Mouse (Mus musculus) embryonic facial prominence, embryonic 13.5 days (tissue): ENCODE data around the gene Eml1. TPM values are rescaled to one million over a fixed set of nuclear protein-coding genes. Genes with fewer than 3 reads are reported as not detected.
"Not testable (repeated sequence)": the region's sequence is repeated elsewhere in the genome, so short reads cannot be mapped to it uniquely, and the experiment has no call there.

Experiments used
- ATAC-seq: fragments of 200-750 bp; cut with Nextera tagmentation; 2 replicates; pipeline ENCODE4 v1.8.0; 2017; ENCODE audit warnings: low read depth; ENCODE audit not compliant: insufficient number of reproducible peaks, insufficient read depth, low FRiP score, low TSS enrichment
- H3K27ac ChIP-seq: fragments of 300-500 bp; sonication (generic); 2 replicates; pipeline ENCODE4 v1.5.1; 2015; ENCODE audit warnings: moderate library complexity, mild to moderate bottlenecking, inconsistent platforms
- H3K27me3 ChIP-seq: fragments of 300-500 bp; sonication (generic); 2 replicates; pipeline ENCODE4 v1.6.1; 2015; ENCODE audit warnings: mild to moderate bottlenecking, inconsistent platforms
- H3K36me3 ChIP-seq: fragments of 300-500 bp; sonication (generic); 2 replicates; pipeline ENCODE4 v1.6.1; 2015; ENCODE audit warnings: mild to moderate bottlenecking, inconsistent platforms
- H3K4me1 ChIP-seq: fragments of 300-500 bp; sonication (generic); 2 replicates; pipeline ENCODE4 v1.6.1; 2015; ENCODE audit warnings: inconsistent platforms
- H3K4me2 ChIP-seq: fragments of 300-500 bp; sonication (generic); 2 replicates; pipeline ENCODE4 v1.6.1; 2015; ENCODE audit warnings: moderate library complexity, mild to moderate bottlenecking, inconsistent platforms
- H3K4me3 ChIP-seq: fragments of 300-500 bp; sonication (generic); 2 replicates; pipeline ENCODE4 v1.5.1; 2015; ENCODE audit warnings: mild to moderate bottlenecking, inconsistent platforms
- H3K9ac ChIP-seq: fragments of 300-500 bp; sonication (generic); 2 replicates; pipeline ENCODE4 v1.6.1; 2015; ENCODE audit warnings: mild to moderate bottlenecking, inconsistent platforms
- H3K9me3 ChIP-seq: fragments of 300-500 bp; sonication (generic); 2 replicates; pipeline ENCODE4 v1.6.1; 2016; ENCODE audit warnings: inconsistent platforms
- WGBS: fragments of 180-500 bp; shearing (Covaris S2); methylation state at CpG from one replicate; pipeline ENCODE4 v1.1.7; 2015; ENCODE audit warnings: mixed read lengths; 5-methylcytosine and 5-hydroxymethylcytosine counted together
- polyA plus RNA-seq: library from polyadenylated mRNA; unstranded; fragments of >200 nt; fragmentation: Nextera tagmentation; extraction: Ambion mirVana; gene quantifications from 2 replicates; pipeline ENCODE4 v1.2.1, GENCODE M21; 2015

The Eml1 gene
- polyA plus RNA-seq, 1 experiment from 2014 or later, result 46.3 TPM

DNA sequence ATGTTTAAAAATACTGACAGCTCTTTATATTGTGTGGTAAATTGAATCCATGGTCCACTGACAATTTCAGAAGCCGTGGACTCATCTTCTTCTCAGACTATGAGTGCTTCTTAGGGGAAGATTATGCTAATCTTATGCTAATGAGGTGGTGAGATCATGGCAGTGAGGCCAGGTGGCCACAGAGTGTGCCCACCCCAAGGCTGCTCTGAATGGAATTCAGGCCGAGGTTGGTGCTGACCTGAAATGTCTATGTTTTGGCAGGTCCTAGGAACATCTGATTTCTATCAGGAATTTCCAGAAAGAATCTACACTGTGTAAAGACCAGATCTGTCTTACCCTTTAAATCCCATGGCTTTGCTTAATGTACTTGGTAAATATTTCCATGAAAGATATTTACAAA, 119.0 kb downstream of the Eml1 start:
- 35% methylated on average over 2 of the region's 2 CpGs for WGBS
- Histone ChIP-seq H3K4me2 (no peak overlapping the region), H3K36me3 (no peaks in the 10 kb centered on the region), H3K4me3 (no peak overlapping the region), H3K9me3 (no peaks in the 10 kb centered on the region), H3K9ac (no peak overlapping the region), H3K4me1 (peaks cover 27% of the 10 kb centered on the region), H3K27me3 (no peaks in the 10 kb centered on the region), H3K27ac (0 out of 2 replicates have a peak overlapping the region, but pooled peaks have one; percentile 30)
- no peak for ATAC-seq

DNA sequence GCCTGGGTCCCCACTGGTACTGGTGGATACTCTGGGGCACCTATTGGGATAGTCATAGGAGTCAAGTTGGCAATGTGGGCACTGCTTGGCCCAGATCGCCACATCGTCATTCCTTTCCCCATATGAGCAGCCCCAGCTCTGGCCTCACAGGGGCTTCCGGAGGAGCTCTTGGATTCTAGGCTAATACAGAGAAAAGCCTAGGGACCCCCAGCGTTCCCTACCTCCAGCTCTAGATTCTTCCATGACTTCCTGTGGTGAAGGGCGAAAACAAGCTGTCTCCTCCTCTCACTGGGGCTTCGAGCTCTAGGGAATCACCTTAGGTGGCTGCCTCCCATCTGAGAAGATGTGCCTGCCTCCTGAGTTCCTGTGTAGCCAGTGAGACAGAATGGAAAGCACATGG, 119.6 kb downstream of the Eml1 start:
- H3K4me3 ChIP-seq, result no peak overlapping the region
- H3K27ac ChIP-seq, result peak overlapping the region; percentile 44; the same call in 1 of the 2 replicates
- no peak overlapping the region for H3K4me2 ChIP-seq
- H3K4me1 ChIP-seq, result peaks cover 29% of the 10 kb centered on the region
- no peak for ATAC-seq
- H3K27me3 ChIP-seq, result no peaks in the 10 kb centered on the region
- 75% methylated on average over 6 of the region's 6 CpGs for WGBS
- H3K36me3 ChIP-seq, result no peaks in the 10 kb centered on the region
- no peaks in the 10 kb centered on the region for H3K9me3 ChIP-seq
- H3K9ac ChIP-seq, result no peak overlapping the region

DNA sequence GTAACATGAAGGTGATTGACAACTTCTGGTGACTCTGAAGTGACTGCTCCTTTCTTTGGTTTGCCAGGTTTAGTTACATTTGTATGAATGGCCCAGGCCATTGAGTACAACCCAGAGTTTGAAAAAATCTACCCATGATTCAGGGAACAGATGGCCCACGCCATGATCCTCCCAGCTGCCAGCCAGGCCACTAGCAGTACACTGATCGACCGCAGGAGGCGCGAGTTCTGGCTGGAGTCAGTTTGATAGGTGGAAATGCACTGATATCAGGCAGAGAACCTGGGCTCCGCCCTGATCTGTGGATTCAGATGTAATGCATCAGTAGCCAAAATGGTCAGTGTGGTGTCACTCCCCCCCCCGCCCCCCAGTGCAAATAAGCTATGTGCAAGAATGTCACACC, 120.2 kb downstream of the Eml1 start:
- WGBS, result 56% methylated on average over 7 of the region's 7 CpGs
- ATAC-seq, result no peak
- Histone ChIP-seq H3K27ac (no peak overlapping the region), H3K36me3 (no peaks in the 10 kb centered on the region), H3K9ac (no peak overlapping the region), H3K4me1 (peaks cover 32% of the 10 kb centered on the region), H3K9me3 (no peaks in the 10 kb centered on the region), H3K4me3 (no peak overlapping the region), H3K4me2 (no peak overlapping the region), H3K27me3 (no peaks in the 10 kb centered on the region)

DNA sequence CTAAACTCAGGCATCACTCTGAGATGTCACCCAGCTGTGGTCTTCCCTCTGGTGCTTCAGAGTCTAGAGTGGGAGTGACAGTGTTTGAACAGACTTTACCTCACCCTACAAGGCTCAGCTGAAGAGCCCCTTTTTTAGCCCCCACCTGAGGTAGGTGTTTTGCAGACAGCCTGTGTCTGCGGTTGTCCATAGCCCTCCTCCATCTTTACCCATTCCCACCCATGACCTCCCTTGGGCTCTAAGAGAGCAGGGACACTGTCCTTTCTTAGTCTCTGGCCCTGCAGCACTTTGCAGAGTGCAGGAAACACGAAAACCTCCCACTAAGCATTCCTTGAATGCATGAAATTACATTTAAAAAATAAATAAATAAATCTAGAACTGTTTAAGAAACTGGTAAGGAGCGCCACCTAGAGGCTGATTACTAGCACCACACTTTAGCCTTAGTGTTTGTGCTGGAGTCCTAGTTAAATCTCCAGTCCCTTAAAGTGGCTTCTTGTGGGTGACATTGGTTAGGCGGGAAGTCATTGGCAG, 123.3 kb downstream of the Eml1 start:
- 14% methylated on average over 4 of the region's 4 CpGs for WGBS
- Histone ChIP-seq H3K36me3 (no peaks in the 10 kb centered on the region), H3K9me3 (no peaks in the 10 kb centered on the region), H3K4me3 (no peak overlapping the region), H3K4me1 (peaks cover 30% of the 10 kb centered on the region), H3K4me2 (0 out of 2 replicates have a peak overlapping the region, but pooled peaks have one; percentile 19), H3K9ac (no peak overlapping the region), H3K27me3 (no peaks in the 10 kb centered on the region), H3K27ac (no peak overlapping the region)
- no peak for ATAC-seq

DNA sequence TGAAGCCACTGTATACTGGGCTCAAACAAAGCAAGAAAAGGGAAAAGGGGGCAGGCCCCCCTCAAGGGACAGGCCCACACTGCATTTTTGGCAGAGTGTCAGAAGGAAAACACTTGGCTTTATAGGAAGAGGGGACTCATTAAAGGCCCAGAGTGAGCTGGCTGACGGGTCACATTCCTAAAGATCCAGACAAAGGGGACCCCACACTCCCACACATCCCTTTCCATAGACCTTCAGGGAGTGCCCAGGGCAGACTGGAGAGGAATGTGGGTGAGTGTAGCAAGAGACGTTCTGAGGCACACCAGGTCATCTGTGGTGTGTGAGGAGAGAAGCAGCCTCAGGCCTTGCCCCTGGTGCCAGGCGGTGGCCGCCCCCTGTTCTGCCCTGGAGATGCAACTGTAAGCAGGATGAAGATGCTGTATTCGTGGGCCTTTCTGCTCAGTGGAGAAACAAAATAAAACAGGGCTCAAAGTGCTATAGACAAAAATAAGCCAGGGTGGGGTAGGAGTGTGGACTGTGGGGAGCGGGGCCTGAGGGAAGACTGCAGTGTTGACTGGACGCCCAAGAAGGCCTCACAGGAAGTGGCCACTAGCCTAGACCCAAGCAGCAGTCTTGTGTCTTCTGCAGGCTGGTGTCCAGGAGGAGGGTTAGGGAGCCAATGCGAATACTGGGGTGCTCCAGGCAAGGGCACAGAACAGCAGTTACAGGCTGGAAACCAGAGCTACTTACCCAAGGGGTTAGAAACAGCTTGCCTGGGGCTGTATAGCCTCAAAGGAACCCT, 124.9 kb downstream of the Eml1 start:
- H3K9me3 ChIP-seq, result no peaks in the 10 kb centered on the region
- H3K4me3 ChIP-seq, result no peak overlapping the region
- 66% methylated on average over 8 of the region's 8 CpGs for WGBS
- peaks cover 18% of the 10 kb centered on the region for H3K4me1 ChIP-seq
- H3K9ac ChIP-seq, result no peak overlapping the region
- H3K27me3 ChIP-seq, result no peaks in the 10 kb centered on the region
- no peak for ATAC-seq
- H3K27ac ChIP-seq, result no peak overlapping the region
- H3K36me3 ChIP-seq, result no peaks in the 10 kb centered on the region
- H3K4me2 ChIP-seq, result no peak overlapping the region

DNA sequence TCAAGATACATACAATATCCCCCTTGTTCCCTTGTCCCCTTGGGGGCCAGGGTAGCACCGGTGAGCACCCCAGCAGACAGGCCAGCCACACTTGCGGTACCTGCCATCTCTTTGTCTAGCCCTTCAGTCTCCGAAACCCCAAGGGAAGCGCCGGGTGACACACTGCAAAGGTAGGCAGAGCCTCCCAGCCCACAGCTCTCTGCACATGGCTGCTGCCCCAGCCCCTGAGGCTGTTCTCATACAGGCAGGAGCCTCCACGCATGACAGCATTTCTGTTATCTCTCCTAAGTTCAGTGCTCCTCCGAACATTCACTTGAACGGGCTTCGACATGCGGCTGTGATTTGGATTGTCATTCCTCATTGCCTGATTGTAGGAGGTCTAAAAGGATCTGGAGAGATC, 132.3 kb downstream of the Eml1 start:
- Histone ChIP-seq H3K27me3 (no peaks in the 10 kb centered on the region), H3K9me3 (no peaks in the 10 kb centered on the region), H3K4me2 (no peak overlapping the region), H3K4me1 (no peaks in the 10 kb centered on the region), H3K4me3 (no peak overlapping the region), H3K36me3 (no peaks in the 10 kb centered on the region), H3K27ac (no peak overlapping the region), H3K9ac (no peak overlapping the region)
- WGBS, result 52% methylated on average over 10 of the region's 10 CpGs
- no peak for ATAC-seq

DNA sequence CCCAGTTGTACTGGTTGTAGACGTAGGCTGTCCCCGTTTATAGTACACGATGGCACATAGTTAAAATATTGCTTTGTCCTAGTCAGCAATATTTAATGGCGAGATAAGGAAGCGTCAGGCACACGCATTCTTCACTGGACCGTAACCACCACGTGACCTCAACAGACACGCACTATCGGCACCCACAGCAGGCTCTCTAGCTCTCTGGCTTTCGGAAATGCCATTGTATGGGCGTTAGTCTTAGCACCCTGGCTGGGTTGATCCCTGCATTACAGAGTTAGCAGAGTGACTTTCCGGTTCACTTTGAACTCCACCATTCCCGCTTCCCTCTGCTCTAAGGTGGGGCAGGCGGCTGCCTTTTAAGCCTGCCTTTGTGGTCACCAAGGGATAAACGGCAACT, 132.8 kb downstream of the Eml1 start:
- Histone ChIP-seq H3K4me3 (no peak overlapping the region), H3K9me3 (no peaks in the 10 kb centered on the region), H3K36me3 (no peaks in the 10 kb centered on the region), H3K4me1 (no peaks in the 10 kb centered on the region), H3K9ac (no peak overlapping the region), H3K27ac (no peak overlapping the region), H3K4me2 (no peak overlapping the region), H3K27me3 (no peaks in the 10 kb centered on the region)
- ATAC-seq, result no peak
- WGBS, result 74% methylated on average over 16 of the region's 16 CpGs

DNA sequence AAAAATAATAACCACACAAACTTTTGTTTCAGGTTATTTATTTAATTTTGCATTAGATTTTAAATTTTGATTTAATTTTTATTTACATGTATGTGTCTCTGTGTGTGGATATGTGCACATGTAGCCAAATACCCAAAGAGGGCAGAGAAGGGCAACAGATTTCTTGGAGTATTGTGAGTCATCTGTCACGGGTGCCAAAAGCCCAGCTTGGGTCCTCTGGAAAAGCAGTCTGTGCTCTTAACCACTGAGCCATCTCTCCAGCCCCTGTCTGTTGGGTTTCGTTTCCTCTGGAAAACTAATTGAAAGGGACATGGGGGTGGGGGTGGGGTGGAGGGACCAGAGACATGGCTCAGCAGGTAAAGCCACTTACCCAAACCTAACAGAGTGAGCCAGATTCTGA, 135.1 kb downstream of the Eml1 start:
- H3K27me3 ChIP-seq, result no peaks in the 10 kb centered on the region

DNA sequence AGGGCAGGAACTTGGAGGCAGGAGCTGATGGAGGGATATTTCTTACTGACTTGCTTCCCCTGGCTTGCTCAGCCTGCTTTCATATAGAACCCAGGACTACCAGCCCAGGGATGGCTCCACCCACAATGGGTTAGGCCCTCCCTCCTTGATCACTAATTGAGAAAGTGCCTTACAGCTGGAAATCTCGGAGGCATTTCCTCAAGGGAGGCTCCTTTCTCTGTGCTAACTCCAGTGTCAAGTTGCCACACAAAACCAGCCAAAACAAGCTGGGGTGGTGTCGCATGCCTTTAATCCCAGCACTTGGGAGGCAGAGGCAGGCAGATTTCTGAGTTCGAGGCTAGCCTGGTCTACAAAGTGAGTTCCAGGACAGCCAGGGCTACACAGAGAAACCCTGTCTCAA, 136.3 kb downstream of the Eml1 start:
- not testable (repeated sequence) for H3K4me2 ChIP-seq, H3K9ac ChIP-seq, H3K27ac ChIP-seq, H3K36me3 ChIP-seq, H3K4me1 ChIP-seq, H3K27me3 ChIP-seq, ATAC-seq, H3K4me3 ChIP-seq, H3K9me3 ChIP-seq
- 66% methylated on average over 3 of the region's 3 CpGs for WGBS

More for the DNA sequence above, 135.1 kb downstream of the Eml1 start:
- H3K4me2 ChIP-seq, result no peak overlapping the region
- no peak overlapping the region for H3K9ac ChIP-seq
- no peaks in the 10 kb centered on the region for H3K9me3 ChIP-seq
- H3K27ac ChIP-seq, result no peak overlapping the region
- no peak for ATAC-seq
- H3K4me3 ChIP-seq, result no peak overlapping the region
- 74% methylated on average over 2 of the region's 2 CpGs for WGBS
- H3K4me1 ChIP-seq, result 0 out of 2 replicates have a peak, but pooled peaks cover 3% of the 10 kb centered on the region
- H3K36me3 ChIP-seq, result no peaks in the 10 kb centered on the region

DNA sequence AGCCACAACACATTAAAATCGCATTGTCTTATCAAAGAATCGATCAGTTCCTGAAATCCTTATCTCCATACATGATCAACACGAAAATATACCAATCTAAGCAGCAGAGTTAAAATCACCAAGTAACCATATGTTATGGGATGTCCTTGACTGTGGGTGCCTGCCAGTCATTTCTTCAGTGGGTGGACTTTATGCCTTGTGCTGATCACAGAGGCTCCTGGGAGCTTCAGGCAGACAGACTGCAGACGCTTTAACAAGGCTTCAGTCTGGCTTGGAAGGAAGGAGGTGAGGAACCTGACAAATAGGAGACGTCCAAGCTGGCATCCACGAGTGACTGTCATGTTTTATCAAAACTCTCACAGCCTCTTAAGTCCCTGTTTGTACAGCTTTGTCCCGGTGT, 139.8 kb downstream of the Eml1 start:
- Histone ChIP-seq H3K27me3 (no peaks in the 10 kb centered on the region), H3K9ac (no peak overlapping the region), H3K4me3 (no peak overlapping the region), H3K4me2 (no peak overlapping the region), H3K4me1 (0 out of 2 replicates have a peak, but pooled peaks cover 4% of the 10 kb centered on the region), H3K9me3 (no peaks in the 10 kb centered on the region), H3K36me3 (peaks cover 16% of the 10 kb centered on the region), H3K27ac (no peak overlapping the region)
- 63% methylated on average over 7 of the region's 7 CpGs for WGBS
- ATAC-seq, result no peak

DNA sequence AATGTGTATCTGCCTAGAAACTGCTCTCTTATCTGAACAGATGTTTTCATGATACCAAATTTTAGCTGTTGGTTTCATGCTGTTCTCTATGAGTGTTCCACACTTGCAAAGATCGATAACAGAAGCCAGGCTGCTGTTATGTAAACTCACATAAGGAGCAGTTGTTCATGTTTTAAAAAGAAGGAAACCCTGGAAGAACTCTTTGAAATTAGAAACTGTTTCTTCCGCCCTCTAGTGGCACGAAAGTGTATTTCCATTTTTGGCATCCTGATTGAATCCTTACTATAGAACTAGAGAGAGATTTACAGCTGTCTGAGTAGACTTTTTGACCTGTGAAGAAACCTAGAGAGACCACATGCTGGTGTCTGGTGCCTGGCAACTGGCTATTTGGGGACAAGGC, 140.3 kb downstream of the Eml1 start:
- no peak overlapping the region for H3K27ac ChIP-seq
- WGBS, result 4% methylated on average over 3 of the region's 3 CpGs
- ATAC-seq, result no peak
- H3K4me2 ChIP-seq, result no peak overlapping the region
- H3K4me3 ChIP-seq, result no peak overlapping the region
- H3K4me1 ChIP-seq, result 0 out of 2 replicates have a peak, but pooled peaks cover 4% of the 10 kb centered on the region
- peaks cover 16% of the 10 kb centered on the region for H3K36me3 ChIP-seq
- H3K9me3 ChIP-seq, result no peaks in the 10 kb centered on the region
- no peaks in the 10 kb centered on the region for H3K27me3 ChIP-seq
- H3K9ac ChIP-seq, result no peak overlapping the region

DNA sequence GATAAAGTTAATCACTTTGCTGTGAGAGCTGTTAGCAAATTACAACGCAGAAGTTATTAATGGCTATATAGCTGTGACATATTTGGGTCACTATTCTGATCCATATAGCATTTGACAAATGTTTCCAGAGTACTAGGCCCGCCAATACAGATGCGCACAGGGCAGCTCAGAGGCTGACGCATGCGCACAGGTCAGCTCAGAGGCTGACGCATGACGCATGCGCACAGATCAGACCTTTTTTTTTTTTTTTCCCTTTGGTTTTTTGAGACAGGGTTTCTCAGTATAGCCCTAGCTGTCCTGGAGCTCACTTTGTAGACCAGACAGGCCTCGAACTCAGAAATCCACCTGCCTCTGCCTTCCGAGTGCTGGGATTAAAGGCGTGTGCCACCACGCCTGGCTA, 144.7 kb downstream of the Eml1 start:
- H3K4me2 ChIP-seq, result no peak overlapping the region
- H3K27me3 ChIP-seq, result no peaks in the 10 kb centered on the region
- no peak overlapping the region for H3K9ac ChIP-seq
- no peaks in the 10 kb centered on the region for H3K9me3 ChIP-seq
- peaks cover 25% of the 10 kb centered on the region for H3K36me3 ChIP-seq
- 0 out of 2 replicates have a peak, but pooled peaks cover 4% of the 10 kb centered on the region for H3K4me1 ChIP-seq
- ATAC-seq, result no peak
- WGBS, result 92% methylated on average over 12 of the region's 12 CpGs
- H3K4me3 ChIP-seq, result no peak overlapping the region
- H3K27ac ChIP-seq, result no peak overlapping the region
